In genomic region chr12:111376826-111377331, GRCm38 (mm10) we compare ENCODE assay signal across 8 mouse cellular contexts. TPM values are rescaled to one million over a fixed set of nuclear protein-coding genes. Genes with fewer than 3 reads are reported as not detected.
DNase-seq lines count a peak whose midpoint lies in the region; ATAC-seq lines count a peak whose summit lies in the region.

No protein-coding gene starts in this region.

- peak; percentile 25 to 29 for DNase-seq in layer of hippocampus, adult 8-10 months (ENCODE audit: low spot score in 2 of 2)
- no peak for DNase-seq in layer of hippocampus, postnatal 36 days
- peak; percentile 24 to 38 for DNase-seq in adrenal gland, postnatal 4 days (ENCODE audit: low spot score in 2 of 2)
- DNase-seq in forebrain, embryonic 11.5 days (ENCODE audit: low spot score) = peak; percentile 73
- DNase-seq in heart, postnatal 14 days = peak; percentile 73 to 78
- DNase-seq in layer of hippocampus, postnatal 25 days (ENCODE audit: extremely low spot score in 1 of 2, low spot score in 1 of 2) = peak; percentile 27 to 32

- ATAC-seq in forebrain, embryonic 11.5 days (replicated peaks; ENCODE audit: low FRiP score) = peak; percentile 35
- ATAC-seq in stomach, embryonic 15.5 days (ENCODE audit: insufficient read depth, low FRiP score, low read depth) = peak; percentile 13

- H3K27me3 ChIP-seq in forebrain, embryonic 11.5 days (ENCODE audit: control insufficient read depth, insufficient read depth, low read length) = no peaks in the 10 kb centered on the region
- no peaks in the 10 kb centered on the region for H3K27me3 ChIP-seq in stomach, embryonic 15.5 days (replicated peaks)

- peak overlapping the region; percentile 89 for H3K9ac ChIP-seq in forebrain, embryonic 11.5 days (ENCODE audit: low read length)
- peak overlapping the region; percentile 97 for H3K9ac ChIP-seq in stomach, embryonic 15.5 days

- H3K4me1 ChIP-seq in forebrain, embryonic 11.5 days (replicated peaks; ENCODE audit: control insufficient read depth, insufficient read depth, low read length) = peaks cover 12% of the 10 kb centered on the region
- H3K4me1 ChIP-seq in stomach, embryonic 15.5 days = peaks cover 18% of the 10 kb centered on the region; the same call in 1 of the 2 replicates

- H3K79me2 ChIP-seq in macrophage (ENCODE audit: inconsistent target) = peaks cover 50% of the 10 kb centered on the region

- no peaks in the 10 kb centered on the region for H3K36me3 ChIP-seq in forebrain, embryonic 11.5 days (ENCODE audit: control insufficient read depth, insufficient read depth, low read length)
- H3K36me3 ChIP-seq in macrophage (ENCODE audit: inconsistent target) = no peaks in the 10 kb centered on the region
- no peaks in the 10 kb centered on the region for H3K36me3 ChIP-seq in stomach, embryonic 15.5 days

- H3K9me3 ChIP-seq in forebrain, embryonic 11.5 days (ENCODE audit: control insufficient read depth, low read length) = no peaks in the 10 kb centered on the region
- no peaks in the 10 kb centered on the region for H3K9me3 ChIP-seq in stomach, embryonic 15.5 days

- peak overlapping the region; percentile 95 for H3K4me2 ChIP-seq in forebrain, embryonic 11.5 days (ENCODE audit: low read depth, low read length, severe bottlenecking)
- H3K4me2 ChIP-seq in stomach, embryonic 15.5 days = peak overlapping the region; percentile 85

- intact Hi-C loops in heart, postnatal 14 days (cut with DNase I) = loop anchor here (2.0 kb wide), 1 partner anchor 30 kb away; no protein-coding TSS in a partner anchor

- H3K4me3 ChIP-seq in forebrain, embryonic 11.5 days (ENCODE audit: low read depth, low read length) = peak overlapping the region; percentile 95
- peak overlapping the region; percentile 70 for H3K4me3 ChIP-seq in macrophage (ENCODE audit: inconsistent target)
- H3K4me3 ChIP-seq in stomach, embryonic 15.5 days (replicated peaks) = peak overlapping the region; percentile 99

- peak overlapping the region; percentile 83 for H3K27ac ChIP-seq in forebrain, embryonic 11.5 days (ENCODE audit: low read depth, low read length)
- H3K27ac ChIP-seq in macrophage = peak overlapping the region; percentile 10; the same call in 1 of the 2 replicates
- peak overlapping the region; percentile 95 for H3K27ac ChIP-seq in stomach, embryonic 15.5 days

- under 1% methylated on average over 46 of the region's 49 CpGs for WGBS in forebrain, embryonic 11.5 days
- WGBS in macrophage (ENCODE audit: missing documents) = under 1% methylated on average over 49 of the region's 49 CpGs
- 0% methylated on average over 45 of the region's 49 CpGs for WGBS in stomach, embryonic 15.5 days

RNA-seq across cellular contexts. Expression of gene Cdc42bpb, which starts 0.6 kb away (rescaled TPM):
- total RNA-seq in layer of hippocampus, adult 8-10 months (2022) = 100 to 1,000 TPM; 114 to 140 (median 119) TPM
- total RNA-seq in layer of hippocampus, postnatal 36 days (2021) = 100 to 1,000 TPM; 112 to 115 TPM
- total RNA-seq in adrenal gland, postnatal 4 days (2021) = 100 to 1,000 TPM; 127 to 134 TPM
- 42.7 and 44.0 TPM in 2 replicates for polyA plus RNA-seq in forebrain, embryonic 11.5 days (2014; fragmentation: Nextera tagmentation; extraction: Ambion mirVana)
- total RNA-seq in heart, postnatal 14 days (2021) = 10 to 100 TPM; 73.0 to 82.1 TPM
- total RNA-seq in layer of hippocampus, postnatal 25 days (2021) = 100 to 1,000 TPM; 107 to 117 TPM
- 100 to 1,000 TPM in 23 of 26 experiments, 10 to 100 TPM in 3; 85.6 to 266 (median 132) TPM for total RNA-seq in macrophage (2018; cell fraction: chromatin; rRNA removed)
- 10 to 100 TPM; 29.5 to 63.6 (median 45.5) TPM for total RNA-seq in macrophage (2018; cell fraction: cytosol; rRNA removed)
- total RNA-seq in macrophage (2018; cell fraction: nucleus; rRNA removed) = 100 to 1,000 TPM in 13 of 26 experiments, 10 to 100 TPM in 13; 64.9 to 177 (median 101) TPM
- 42.2 to 86.3 TPM (median 42.7 TPM) in 3 replicates for polyA plus RNA-seq in macrophage (2018)
- 32.5 and 34.2 TPM in 2 replicates for polyA plus RNA-seq in stomach, embryonic 15.5 days (2015; fragmentation: Nextera tagmentation; extraction: Ambion mirVana)

RNA-seq across cellular contexts. Expression of gene Lbhd2, which starts 29.7 kb away (rescaled TPM):
- total RNA-seq in layer of hippocampus, adult 8-10 months (2022) = 1 to 10 TPM in 2 of 4 experiments, under 1 TPM in 1, not detected in 1; 0.61 to 2.3 (median 1.3) TPM
- 1 to 10 TPM in 1 of 2 experiments, not detected in 1; 1.2 TPM for total RNA-seq in layer of hippocampus, postnatal 36 days (2021)
- 1 to 10 TPM; 1.1 to 3.0 TPM for total RNA-seq in adrenal gland, postnatal 4 days (2021)
- polyA plus RNA-seq in forebrain, embryonic 11.5 days (2014; fragmentation: Nextera tagmentation; extraction: Ambion mirVana) = not detected in 2 replicates
- total RNA-seq in heart, postnatal 14 days (2021) = not detected
- under 1 TPM in 1 of 2 experiments, not detected in 1; 0.86 TPM for total RNA-seq in layer of hippocampus, postnatal 25 days (2021)
- not detected for total RNA-seq in macrophage (2018; cell fraction: chromatin; rRNA removed)
- total RNA-seq in macrophage (2018; cell fraction: cytosol; rRNA removed) = not detected
- not detected for total RNA-seq in macrophage (2018; cell fraction: nucleus; rRNA removed)
- not detected in 3 replicates for polyA plus RNA-seq in macrophage (2018)
- 1.4 and 1.7 TPM in 2 replicates for polyA plus RNA-seq in stomach, embryonic 15.5 days (2015; fragmentation: Nextera tagmentation; extraction: Ambion mirVana)

RNA-seq across cellular contexts. Expression of gene Exoc3l4, which starts 39.9 kb away (rescaled TPM):
- total RNA-seq in layer of hippocampus, adult 8-10 months (2022) = 1 to 10 TPM; 5.0 to 7.7 (median 6.5) TPM
- 1 to 10 TPM; 3.3 to 5.5 TPM for total RNA-seq in layer of hippocampus, postnatal 36 days (2021)
- total RNA-seq in adrenal gland, postnatal 4 days (2021) = 10 to 100 TPM in 1 of 2 experiments, 1 to 10 TPM in 1; 9.6 to 10.4 TPM
- 3.0 and 3.3 TPM in 2 replicates for polyA plus RNA-seq in forebrain, embryonic 11.5 days (2014; fragmentation: Nextera tagmentation; extraction: Ambion mirVana)
- 1 to 10 TPM; 4.1 to 5.5 TPM for total RNA-seq in heart, postnatal 14 days (2021)
- total RNA-seq in layer of hippocampus, postnatal 25 days (2021) = 1 to 10 TPM; 2.6 to 3.4 TPM
- total RNA-seq in macrophage (2018; cell fraction: chromatin; rRNA removed) = 100 to 1,000 TPM in 1 of 26 experiments, 10 to 100 TPM in 23, 1 to 10 TPM in 2; 9.1 to 109 (median 30.7) TPM
- 10 to 100 TPM in 20 of 26 experiments, 1 to 10 TPM in 6; 7.8 to 73.6 (median 15.0) TPM for total RNA-seq in macrophage (2018; cell fraction: cytosol; rRNA removed)
- total RNA-seq in macrophage (2018; cell fraction: nucleus; rRNA removed) = 100 to 1,000 TPM in 4 of 26 experiments, 10 to 100 TPM in 20, 1 to 10 TPM in 2; 8.3 to 170 (median 42.3) TPM
- polyA plus RNA-seq in macrophage (2018) = 8.0 to 13.2 TPM (median 12.5 TPM) in 3 replicates
- 8.5 and 8.7 TPM in 2 replicates for polyA plus RNA-seq in stomach, embryonic 15.5 days (2015; fragmentation: Nextera tagmentation; extraction: Ambion mirVana)

Comparison
In these comparisons a context has a peak if more than half of its experiments do, and no peak if none do; other contexts are left out.
1. DNase-seq: peak in layer of hippocampus, adult 8-10 months (2 of 2), adrenal gland, postnatal 4 days (2 of 2), forebrain, embryonic 11.5 days (single experiment), heart, postnatal 14 days (2 of 2) and layer of hippocampus, postnatal 25 days (2 of 2); none in layer of hippocampus, postnatal 36 days (0 of 2).
2. H3K27ac ChIP-seq: peak in every context shown above with its lines; median percentile 95 in stomach, embryonic 15.5 days; 83 in forebrain, embryonic 11.5 days; 10 in macrophage.
3. Peak in every context shown above with its lines, with median percentiles within 50 percentile points of each other: H3K4me3 ChIP-seq.